Mouse (Mus musculus) c-Kit-positive CD71-positive TER-119-positive erythroid progenitor cells, embryonic 14.5 days (primary cell): ENCODE results near the gene Bmpr1b.
"Not testable (repeated sequence)": the region's sequence is repeated elsewhere in the genome, so short reads cannot be mapped to it uniquely, and the experiment has no call there.

Experiments used
- DNase-seq: peaks from one replicate; pipeline ENCODE4 v3.0.0-alpha.2; 2013; ENCODE audit warnings: low spot score

The Bmpr1b gene

DNA sequence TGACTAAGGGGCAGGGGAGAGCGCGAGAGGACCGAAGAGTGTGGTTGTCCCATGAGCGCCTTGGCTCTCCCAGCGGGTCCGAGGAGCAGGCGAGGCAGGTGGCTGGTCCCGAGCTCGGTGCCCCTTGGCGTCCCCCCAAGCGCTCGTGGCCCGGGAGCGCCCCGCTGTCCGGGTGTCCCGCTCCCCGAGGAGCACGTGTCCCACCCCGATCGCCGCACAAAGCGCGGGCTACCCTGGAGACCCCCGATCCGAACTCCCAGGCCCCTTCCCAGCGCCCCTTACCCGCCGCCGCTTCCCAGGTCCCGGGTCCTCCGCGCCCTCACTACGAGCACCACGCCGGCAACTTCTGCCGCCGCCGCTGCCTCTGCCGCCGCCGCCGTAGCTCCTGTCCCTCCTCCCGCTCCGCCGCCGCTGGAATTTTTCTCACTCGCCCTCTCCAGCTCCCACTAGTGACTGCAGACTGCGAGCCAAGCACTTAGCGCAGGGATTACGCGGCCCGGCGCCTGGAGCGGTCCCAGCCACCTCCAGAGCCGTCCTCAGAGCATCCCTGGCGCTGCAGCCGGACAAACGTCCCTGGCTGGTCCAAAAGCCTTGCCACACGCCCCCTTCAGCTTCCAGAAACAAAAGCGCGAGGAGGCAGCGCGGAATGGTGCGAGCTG, at the start of gene Bmpr1b:
Bmpr1b (minus strand) TSS at position 563 of the 659 bp plus-strand sequence.
- DNase-seq: no peak

DNA sequence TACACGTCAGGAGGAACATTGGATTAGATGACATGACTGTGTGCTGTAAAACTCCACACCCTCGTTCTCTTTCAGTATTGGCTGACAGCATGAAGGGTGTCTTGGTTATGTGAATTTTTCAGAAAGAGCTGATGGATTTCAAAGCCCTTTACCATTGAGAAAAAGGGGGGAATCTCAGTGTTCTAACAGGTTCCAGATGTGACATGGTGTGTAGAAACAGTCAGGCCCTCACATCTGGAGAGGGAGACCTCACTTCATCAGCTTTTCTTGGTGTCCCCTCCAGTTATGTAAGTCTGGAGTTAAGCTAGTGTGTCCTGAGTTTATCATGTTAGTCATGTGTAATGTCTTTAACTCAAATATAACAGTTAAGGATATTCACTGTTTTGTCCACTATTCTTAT, 43.6 kb upstream of the Bmpr1b start:
- DNase-seq: no peak

DNA sequence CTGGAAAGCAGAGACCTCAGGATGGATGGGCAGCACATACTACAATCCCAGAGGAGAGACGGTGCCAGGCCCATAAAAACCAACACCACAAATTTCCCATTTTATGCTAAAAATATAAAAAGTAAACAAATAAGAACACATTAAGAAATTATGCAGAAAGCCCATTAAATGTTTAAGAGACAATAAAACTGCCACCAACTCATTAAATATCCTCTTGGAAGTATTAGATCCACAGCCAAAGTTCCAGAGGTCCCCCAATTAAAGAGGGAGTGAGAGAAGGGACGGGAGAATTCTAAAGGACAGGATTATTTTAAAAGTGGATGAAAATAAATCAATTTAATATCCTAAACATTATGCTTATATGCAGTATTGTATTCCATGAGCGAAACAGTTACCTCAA, 43.0 kb upstream of the Bmpr1b start:
- no peak for DNase-seq

DNA sequence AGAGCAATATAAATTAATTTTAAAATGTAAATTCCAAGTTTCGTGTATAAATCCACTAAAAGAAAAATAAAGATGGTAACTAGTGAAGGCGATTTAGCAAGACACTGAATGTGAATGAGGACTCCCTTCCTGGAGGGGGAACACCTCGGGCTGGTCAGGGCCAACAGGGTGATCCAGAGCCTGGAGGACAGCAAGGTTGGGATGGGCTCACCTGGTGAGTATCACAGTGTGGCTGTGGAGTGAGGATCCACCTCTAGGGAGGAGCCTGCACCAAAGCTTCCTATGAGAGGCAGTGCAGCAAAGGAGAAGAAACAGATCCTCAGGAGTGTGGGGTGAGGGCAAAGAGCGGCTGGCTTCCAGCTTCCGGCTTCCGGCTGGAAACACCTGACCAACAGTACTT, 40.8 kb upstream of the Bmpr1b start:
- DNase-seq: no peak

GRCm38 (mm10) chr3:142209057-142209456, 39.8 kb upstream of the Bmpr1b start:
- no peak for DNase-seq

GRCm38 (mm10) chr3:142207488-142207887, 38.3 kb upstream of the Bmpr1b start:
- no peak for DNase-seq

GRCm38 (mm10) chr3:142206316-142206715, 37.1 kb upstream of the Bmpr1b start:
- DNase-seq: no peak

DNA sequence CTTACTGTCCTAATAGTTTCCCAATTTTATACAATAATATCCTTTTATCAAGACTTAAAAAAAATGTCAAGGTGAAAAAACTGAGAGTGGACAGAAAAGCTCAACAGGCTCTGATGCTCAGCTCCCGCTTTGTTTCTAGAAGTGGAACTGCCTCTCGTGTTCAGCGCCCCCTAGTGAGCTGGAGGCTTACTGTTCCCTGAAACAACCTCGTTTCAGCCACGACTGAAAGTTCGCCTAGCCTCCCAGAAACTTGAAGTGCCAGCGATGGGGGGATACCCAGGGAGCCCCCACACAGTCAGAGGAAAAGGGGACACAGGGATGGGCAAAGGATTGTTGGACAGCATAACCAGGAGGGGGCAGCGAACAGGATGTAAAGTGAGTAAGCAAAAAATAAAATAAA, 26.9 kb upstream of the Bmpr1b start:
- DNase-seq: no peak

DNA sequence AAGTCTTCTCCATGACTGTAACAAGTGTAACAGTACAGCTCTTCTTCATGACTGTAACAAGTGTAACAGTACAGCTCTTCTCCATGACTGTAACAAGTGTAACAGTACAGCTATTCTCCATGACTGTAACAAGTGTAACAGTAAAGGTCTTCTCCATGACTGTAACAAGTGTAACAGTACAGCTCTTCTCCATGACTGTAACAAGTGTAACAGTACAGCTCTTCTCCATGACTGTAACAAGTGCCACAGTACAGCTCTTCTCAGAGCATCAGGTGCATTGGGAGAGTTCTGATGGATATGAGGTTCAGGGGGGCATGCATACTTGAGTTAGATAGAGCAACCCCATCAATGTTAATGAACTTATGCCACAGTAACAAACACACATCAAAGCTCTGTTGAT, 22.4 kb upstream of the Bmpr1b start:
- DNase-seq: not testable (repeated sequence)

DNA sequence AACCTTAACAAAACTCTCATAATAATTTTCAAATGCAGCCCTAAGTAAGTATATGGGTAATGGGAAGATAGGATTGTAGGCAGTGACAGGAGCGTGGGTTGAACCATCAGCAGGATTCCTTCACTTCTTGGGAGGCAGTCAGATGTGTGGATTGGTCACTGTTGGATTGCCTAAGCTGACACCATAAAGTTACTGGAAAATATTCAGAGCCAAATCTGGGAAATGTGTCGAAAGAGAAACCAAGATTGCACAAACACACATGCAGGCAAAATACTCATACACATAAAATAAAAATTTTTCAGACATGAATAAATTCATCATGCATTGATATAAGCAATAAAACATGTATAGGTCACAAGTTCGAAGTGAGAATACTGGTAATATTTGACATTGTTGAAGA, 17.3 kb upstream of the Bmpr1b start:
- DNase-seq: no peak

- no peak for DNase-seq
Observed at GRCm38 (mm10) chr3:142173996-142174395, 4.8 kb upstream of the Bmpr1b start.

- DNase-seq: no peak
Observed at GRCm38 (mm10) chr3:142168251-142168862, 868 bp downstream of the Bmpr1b start.

- DNase-seq: no peak
Observed at GRCm38 (mm10) chr3:142164981-142165380, 4.2 kb downstream of the Bmpr1b start.

DNA sequence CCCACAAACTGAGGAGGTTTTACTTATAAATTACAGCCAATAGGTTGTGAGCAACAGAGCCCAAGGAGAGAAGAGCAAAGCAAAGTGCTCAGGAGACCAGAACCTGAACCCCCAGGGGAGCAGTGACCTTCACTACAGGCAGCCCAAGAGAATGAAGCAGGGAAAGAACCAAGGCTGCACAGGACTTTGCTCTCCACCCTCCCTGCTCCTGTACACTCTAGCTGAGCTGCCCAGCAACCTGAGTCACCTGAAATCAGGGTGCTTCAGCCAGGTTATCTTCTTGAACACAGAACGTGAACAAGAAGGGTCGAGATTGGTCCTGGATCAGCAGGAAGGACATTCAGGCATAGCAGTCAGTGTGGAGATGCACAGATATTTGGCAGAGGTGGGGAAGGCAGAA, 5.3 kb downstream of the Bmpr1b start:
- DNase-seq: no peak

DNA sequence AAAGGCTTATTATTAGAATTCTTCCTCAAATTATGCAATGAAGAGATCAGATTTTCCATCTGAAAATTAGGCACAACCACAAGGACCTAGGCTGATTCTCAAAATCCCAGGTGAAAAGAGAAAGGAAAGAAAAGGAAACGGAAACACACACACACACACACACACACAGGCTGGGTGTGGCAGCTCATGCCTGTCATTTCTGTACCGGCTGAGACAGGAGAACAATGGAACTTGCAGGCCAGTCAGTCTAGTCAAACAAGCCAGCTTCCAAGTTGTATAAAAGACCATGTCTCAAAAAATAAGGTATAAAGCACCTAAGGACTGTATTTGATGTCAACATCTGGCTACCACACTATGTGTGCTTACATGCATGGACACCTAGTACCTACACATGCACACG, 7.8 kb downstream of the Bmpr1b start:
- DNase-seq: no peak

DNA sequence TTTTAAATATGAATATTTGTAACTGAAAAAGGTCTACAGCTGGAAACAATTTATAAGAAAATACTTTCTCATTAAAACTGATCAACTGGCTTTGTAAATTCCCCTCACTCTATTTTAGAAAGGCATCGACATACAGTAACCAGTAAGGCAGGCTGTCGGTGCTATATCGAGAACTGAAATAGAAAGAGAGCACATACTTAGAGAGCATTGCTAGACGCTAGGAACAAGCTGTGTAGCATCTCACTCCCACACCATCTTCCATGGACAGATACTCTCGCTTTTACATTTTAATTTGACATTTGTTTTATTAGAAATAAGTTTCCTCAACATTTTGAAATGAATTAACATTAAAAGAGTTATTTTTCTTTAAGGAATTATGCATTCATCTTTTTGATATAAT, 17.2 kb downstream of the Bmpr1b start:
- no peak for DNase-seq

- no peak for DNase-seq
Observed at GRCm38 (mm10) chr3:142138796-142139195, 30.4 kb downstream of the Bmpr1b start.

DNA sequence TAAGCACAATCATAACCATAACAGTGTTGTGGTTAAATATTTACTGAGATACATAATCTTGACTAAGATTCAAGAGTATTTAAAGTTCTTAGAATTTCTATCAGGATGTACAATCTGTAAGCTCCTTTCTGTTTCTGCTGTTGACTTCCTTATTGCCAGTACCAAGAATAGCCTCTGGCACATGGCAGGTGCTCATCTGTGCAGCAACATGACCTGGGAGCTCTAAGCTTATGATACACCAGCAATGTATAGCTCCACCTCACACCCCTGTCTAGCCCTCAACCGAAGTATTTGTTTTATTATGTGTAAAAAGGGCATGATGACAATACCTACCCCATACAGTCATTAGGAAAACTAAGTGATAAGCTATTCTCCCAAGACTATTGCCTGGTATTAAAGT, 42.8 kb downstream of the Bmpr1b start:
- DNase-seq: no peak

GRCm38 (mm10) chr3:142125556-142125955, 43.7 kb downstream of the Bmpr1b start:
- DNase-seq: no peak

- no peak for DNase-seq
Observed at GRCm38 (mm10) chr3:142124255-142124654, 45.0 kb downstream of the Bmpr1b start.

DNA sequence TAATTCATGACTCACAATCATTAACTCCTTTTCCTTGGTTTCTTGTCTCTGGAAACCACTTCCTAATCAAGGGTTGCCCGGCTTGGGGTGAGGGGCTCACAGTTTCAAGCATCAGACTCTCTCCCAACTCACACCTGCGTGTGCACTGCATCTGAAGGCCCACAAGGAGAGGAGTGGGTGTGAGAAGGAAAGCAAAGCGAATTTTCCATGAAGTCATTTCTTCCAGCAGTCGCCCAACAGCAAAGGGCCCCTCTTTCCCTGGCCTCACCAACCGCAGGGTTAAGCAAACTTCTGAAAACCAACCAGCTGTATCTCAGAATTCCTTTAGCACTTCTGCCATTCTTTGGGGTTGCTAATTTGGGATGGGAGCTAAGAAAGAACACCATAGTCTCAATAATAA, 46.8 kb downstream of the Bmpr1b start:
- DNase-seq: no peak

- DNase-seq: no peak
Observed at GRCm38 (mm10) chr3:142120795-142121194, 48.4 kb downstream of the Bmpr1b start.

DNA sequence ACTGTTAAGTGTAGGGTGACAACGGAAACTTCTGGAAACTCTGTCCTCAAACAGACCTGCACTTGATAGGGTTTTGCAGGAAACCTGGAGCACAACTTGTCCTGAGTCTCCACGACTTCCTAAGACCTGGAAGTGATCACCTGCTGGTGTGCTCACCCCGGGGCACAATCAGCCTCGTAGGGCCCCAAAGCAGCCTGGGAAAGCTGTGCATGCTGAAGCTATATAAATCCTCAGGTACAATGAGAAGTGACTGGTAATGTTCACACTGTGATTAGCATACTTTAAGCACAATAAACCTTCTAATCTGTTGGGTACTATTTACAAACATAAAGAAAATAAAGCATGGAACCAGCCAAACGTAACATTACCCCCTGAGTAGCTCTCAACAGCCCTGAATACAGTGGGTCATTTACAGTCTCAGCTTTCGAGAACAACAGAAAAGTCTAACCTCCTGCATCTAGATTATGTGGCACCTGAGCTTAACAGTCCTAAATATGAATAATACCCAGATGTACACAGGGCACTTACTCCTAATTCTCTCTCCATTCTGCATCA, 54.4 kb downstream of the Bmpr1b start:
- no peak for DNase-seq

DNA sequence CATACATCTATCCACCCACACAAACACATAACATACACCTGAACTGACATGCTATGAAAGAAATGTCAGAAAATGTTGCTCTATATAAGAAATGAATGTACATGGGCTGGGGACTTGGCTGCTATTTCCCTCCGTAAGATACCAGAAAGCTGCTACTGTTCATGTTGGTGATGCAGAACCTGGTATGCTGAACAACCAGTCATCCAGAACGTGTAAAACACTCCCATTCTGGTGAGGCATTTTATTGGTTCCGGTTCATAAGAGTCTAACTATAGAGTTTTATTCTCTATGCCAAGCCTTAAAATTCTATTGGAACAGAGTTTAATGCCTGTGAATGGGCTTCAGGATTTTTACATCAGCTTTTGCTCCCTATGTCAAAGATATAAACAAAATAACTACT, 55.0 kb downstream of the Bmpr1b start:
- no peak for DNase-seq
